Mouse (Mus musculus) kidney, postnatal 36 days (tissue): ENCODE results near the gene Ccdc43.
A peak's percentile ranks its signal among the peaks of the same experiment; 100 is the strongest.
"Not testable (repeated sequence)": the region's sequence is repeated elsewhere in the genome, so short reads cannot be mapped to it uniquely, and the experiment has no call there.

ENCODE experiments used
- DNase-seq, 2 experiments: peaks; one replicate each; pipeline ENCODE4 v3.0.0; 2021 to 2022; ENCODE audit warnings: mixed read lengths in 2 of 2

Gene Ccdc43

GRCm38 (mm10) chr11:102697338-102698017, at the start of gene Ccdc43:
TSS of gene Ccdc43 (minus strand) at chr11:102697782.
- DNase-seq = peak; percentile 85 to 93

GRCm38 (mm10) chr11:102744746-102745145, 47.2 kb upstream of the Ccdc43 start:
- DNase-seq = no peak

- no peak for DNase-seq
These were observed 45.3 kb upstream of the Ccdc43 start for GRCm38 (mm10) chr11:102742843-102743242.

GRCm38 (mm10) chr11:102742066-102742465, 44.5 kb upstream of the Ccdc43 start:
- DNase-seq = no peak

GRCm38 (mm10) chr11:102741129-102741950, 43.8 kb upstream of the Ccdc43 start:
- DNase-seq = peak in 1 of 2 experiments; percentile 49

- no peak for DNase-seq
These were observed 43.1 kb upstream of the Ccdc43 start for GRCm38 (mm10) chr11:102740634-102741033.

GRCm38 (mm10) chr11:102739278-102739966, 41.8 kb upstream of the Ccdc43 start:
- peak; percentile 64 to 71 for DNase-seq

GRCm38 (mm10) chr11:102738046-102738445, 40.5 kb upstream of the Ccdc43 start:
- DNase-seq = no peak

GRCm38 (mm10) chr11:102734961-102735360, 37.4 kb upstream of the Ccdc43 start:
- no peak for DNase-seq

- no peak for DNase-seq
These were observed 35.6 kb upstream of the Ccdc43 start for GRCm38 (mm10) chr11:102733146-102733545.

- DNase-seq = no peak
These were observed 33.8 kb upstream of the Ccdc43 start for GRCm38 (mm10) chr11:102731366-102731765.

- no peak for DNase-seq
These were observed 32.3 kb upstream of the Ccdc43 start for GRCm38 (mm10) chr11:102729835-102730234.

GRCm38 (mm10) chr11:102728614-102729013, 31.0 kb upstream of the Ccdc43 start:
- peak; percentile 36 to 60 for DNase-seq

GRCm38 (mm10) chr11:102725574-102725973, 28.0 kb upstream of the Ccdc43 start:
- peak in 1 of 2 experiments; percentile 51 for DNase-seq

GRCm38 (mm10) chr11:102716135-102716534, 18.6 kb upstream of the Ccdc43 start:
- DNase-seq = no peak

GRCm38 (mm10) chr11:102714578-102714977, 17.0 kb upstream of the Ccdc43 start:
- DNase-seq = not testable (repeated sequence)

GRCm38 (mm10) chr11:102712411-102712810, 14.8 kb upstream of the Ccdc43 start:
- no peak for DNase-seq

- DNase-seq = not testable (repeated sequence)
These were observed 4.6 kb upstream of the Ccdc43 start for GRCm38 (mm10) chr11:102702206-102702605.

- DNase-seq = no peak
These were observed 465 bp upstream of the Ccdc43 start for GRCm38 (mm10) chr11:102698018-102698476.

- no peak for DNase-seq
These were observed 2.3 kb downstream of the Ccdc43 start for GRCm38 (mm10) chr11:102695289-102695688.

GRCm38 (mm10) chr11:102690162-102690561, 7.4 kb downstream of the Ccdc43 start:
- DNase-seq = peak; percentile 52 to 84

GRCm38 (mm10) chr11:102665637-102666435, 31.7 kb downstream of the Ccdc43 start:
- no peak for DNase-seq
